Mouse (Mus musculus) thymus, adult 2 months (tissue): Measurements from ENCODE around the gene Cd79b.
"Not testable (repeated sequence)": the region's sequence is repeated elsewhere in the genome, so short reads cannot be mapped to it uniquely, and the experiment has no call there.

ENCODE experiments used
- CTCF ChIP-seq: fragments of 200-500 bp; IDR thresholded peaks from 2 replicates; pipeline ENCODE4 v1.5.1; 2012; ENCODE audit warnings: mild to moderate bottlenecking, control low read depth, low read length, moderate library complexity, borderline replicate concordance; ENCODE audit not compliant: control insufficient read depth, poor library complexity, insufficient read depth; ENCODE audit errors: extremely low read depth
- POLR2A ChIP-seq: fragments of 200-500 bp; IDR thresholded peaks from 2 replicates; pipeline ENCODE4 v1.6.1; 2012; ENCODE audit warnings: mild to moderate bottlenecking, low read length, control low read depth, moderate library complexity; ENCODE audit not compliant: control insufficient read depth, poor library complexity, insufficient read depth; ENCODE audit errors: extremely low read depth

DNA sequence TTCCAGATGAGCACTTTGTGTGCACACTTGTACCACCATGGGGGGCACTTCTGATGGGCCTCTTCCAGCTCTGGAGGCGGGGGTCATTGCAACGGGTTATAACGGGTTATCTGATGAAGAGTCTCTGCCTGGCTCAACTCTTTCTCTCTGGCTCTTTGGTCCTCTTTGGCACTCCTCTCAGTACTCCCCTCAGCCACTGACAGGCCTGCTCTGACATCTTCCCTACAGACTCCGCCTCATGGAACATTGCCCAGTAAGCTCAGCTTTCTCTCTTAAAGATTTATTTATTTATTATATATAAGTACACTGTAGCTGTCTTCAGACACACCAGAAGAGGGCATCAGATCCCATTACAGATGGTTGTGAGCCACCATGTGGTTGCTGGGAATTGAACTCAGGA is 24.8 kb upstream of the Cd79b start:
- TF ChIP-seq POLR2A, CTCF: not testable (repeated sequence)
